Mouse (Mus musculus): ENCODE data around the gene Slc2a3. TPM values are rescaled to one million over a fixed set of nuclear protein-coding genes. Genes with fewer than 3 reads are reported as not detected.
A peak's percentile ranks its signal among the peaks of the same experiment; 100 is the strongest.
"Not testable (repeated sequence)": the region's sequence is repeated elsewhere in the genome, so short reads cannot be mapped to it uniquely, and the experiment has no call there.

The Slc2a3 gene
- polyA plus RNA-seq, 1 experiment from 2014 or later, result 40.1 TPM

DNA sequence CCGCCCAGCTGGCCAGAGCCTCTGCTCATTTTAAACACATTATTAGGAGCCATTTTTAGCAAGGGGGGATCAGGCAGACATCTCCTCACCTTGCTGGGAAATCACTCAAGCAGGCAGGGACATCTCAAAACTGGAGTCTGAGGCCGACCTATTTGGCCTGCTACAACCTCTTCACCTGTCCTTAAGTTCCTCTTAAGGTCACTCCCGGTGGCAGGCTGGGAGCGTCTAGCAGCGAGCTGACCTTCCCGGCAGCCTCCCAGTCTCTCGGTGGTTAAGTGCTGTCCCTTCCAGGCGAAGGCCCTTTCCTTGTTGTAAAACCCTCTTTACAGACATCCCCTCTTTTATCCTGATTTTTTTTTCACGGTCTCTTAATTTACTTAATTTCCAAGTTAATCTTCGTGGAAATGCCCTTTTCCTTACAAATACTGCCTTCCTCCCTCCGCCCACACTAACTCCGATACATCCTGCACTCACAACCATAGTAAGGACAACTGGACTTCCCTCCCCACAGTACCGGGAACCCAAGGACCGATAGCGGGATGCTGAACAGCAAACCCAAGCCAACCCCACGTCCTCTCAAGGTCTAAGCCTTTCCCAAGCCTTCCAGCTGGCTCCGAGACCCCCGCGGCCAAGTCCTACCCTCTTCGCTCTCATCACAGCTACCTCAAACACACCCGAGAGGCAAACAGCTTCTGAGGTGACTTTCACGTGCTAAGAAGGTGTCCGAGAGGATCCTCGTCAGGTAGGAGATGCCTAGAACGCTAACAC is 59.8 kb downstream of the Slc2a3 start:
- Histone ChIP-seq H3K27me3 (ENCODE audit: control insufficient read depth, insufficient read depth, low read length) (peaks cover 34% of the 10 kb centered on the region), H3K4me2 (replicated peaks) (peak overlapping the region; percentile 72), H3K9me3 (ENCODE audit: control insufficient read depth, low read length) (no peaks in the 10 kb centered on the region), H3K27ac (peak overlapping the region; percentile 9), H3K4me1 (replicated peaks; ENCODE audit: control insufficient read depth, insufficient read depth, low read length) (peaks cover 7% of the 10 kb centered on the region; the same call in 1 of the 2 replicates), H3K9ac (peak overlapping the region; percentile 60), H3K4me3 (replicated peaks; ENCODE audit: low read length) (peak overlapping the region; percentile 58), H3K36me3 (replicated peaks; ENCODE audit: control insufficient read depth, insufficient read depth) (0 out of 2 replicates have a peak, but pooled peaks cover 16% of the 10 kb centered on the region)
- 2% methylated on average over 25 of the region's 25 CpGs for WGBS
- DNase-seq (ENCODE audit: low spot score) (no peak), ATAC-seq (ENCODE audit: low FRiP score) (peak; percentile 11; the same call in 1 of the 2 replicates)

GRCm38 (mm10) chr6:122739952-122740351 is 61.5 kb downstream of the Slc2a3 start:
- no peak overlapping the region for H3K27ac ChIP-seq
- 12% methylated on average over 8 of the region's 8 CpGs for WGBS
- peak overlapping the region; percentile 58; the same call in 1 of the 2 replicates for H3K4me3 ChIP-seq (replicated peaks; ENCODE audit: low read length)
- H3K36me3 ChIP-seq (replicated peaks; ENCODE audit: control insufficient read depth, insufficient read depth), result peaks cover 28% of the 10 kb centered on the region
- no peaks in the 10 kb centered on the region for H3K9me3 ChIP-seq (ENCODE audit: control insufficient read depth, low read length)
- peaks cover 7% of the 10 kb centered on the region; the same call in 1 of the 2 replicates for H3K4me1 ChIP-seq (replicated peaks; ENCODE audit: control insufficient read depth, insufficient read depth, low read length)
- H3K9ac ChIP-seq, result peak overlapping the region; percentile 16; the same call in 1 of the 2 replicates
- DNase-seq (ENCODE audit: low spot score), result peak; percentile 77
- H3K4me2 ChIP-seq (replicated peaks), result peak overlapping the region; percentile 72
- peaks cover 25% of the 10 kb centered on the region for H3K27me3 ChIP-seq (ENCODE audit: control insufficient read depth, insufficient read depth, low read length)
- ATAC-seq (ENCODE audit: low FRiP score), result peak; percentile 29; the same call in 1 of the 2 replicates

GRCm38 (mm10) chr6:122719942-122720341 is 81.5 kb downstream of the Slc2a3 start:
- WGBS, result 29% methylated on average over 2 of the region's 2 CpGs
- Histone ChIP-seq H3K4me3 (replicated peaks; ENCODE audit: low read length) (no peak overlapping the region), H3K27me3 (ENCODE audit: control insufficient read depth, insufficient read depth, low read length) (no peaks in the 10 kb centered on the region), H3K4me2 (replicated peaks) (no peak overlapping the region), H3K9me3 (ENCODE audit: control insufficient read depth, low read length) (no peaks in the 10 kb centered on the region), H3K4me1 (replicated peaks; ENCODE audit: control insufficient read depth, insufficient read depth, low read length) (peaks cover 6% of the 10 kb centered on the region; the same call in 1 of the 2 replicates), H3K27ac (no peak overlapping the region), H3K36me3 (replicated peaks; ENCODE audit: control insufficient read depth, insufficient read depth) (no peaks in the 10 kb centered on the region), H3K9ac (no peak overlapping the region)
- DNase-seq (ENCODE audit: low spot score), result peak; percentile 70
- no peak for ATAC-seq (ENCODE audit: low FRiP score)

DNA sequence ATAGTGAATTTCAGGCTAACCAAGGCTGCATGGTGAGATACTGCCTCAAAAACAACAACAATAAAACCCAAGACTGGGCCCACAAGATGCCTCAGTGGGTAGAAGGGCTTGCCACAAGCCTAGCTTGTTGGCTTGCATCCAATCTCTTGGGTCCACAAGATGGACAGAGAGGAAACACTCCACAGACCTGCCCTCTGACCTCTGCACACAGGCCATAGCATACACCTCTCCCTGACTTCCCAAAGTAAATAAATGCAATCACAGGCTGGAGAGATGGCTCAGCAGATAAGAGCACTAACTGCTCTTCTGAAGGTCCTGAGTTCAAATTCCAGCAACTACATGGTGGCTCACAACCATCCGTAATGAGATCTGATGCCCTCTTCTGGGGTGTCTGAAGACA is 83.2 kb downstream of the Slc2a3 start:
- ATAC-seq (ENCODE audit: low FRiP score); H3K4me3 ChIP-seq (replicated peaks; ENCODE audit: low read length); H3K4me1 ChIP-seq (replicated peaks; ENCODE audit: control insufficient read depth, insufficient read depth, low read length); H3K9ac ChIP-seq; H3K27me3 ChIP-seq (ENCODE audit: control insufficient read depth, insufficient read depth, low read length); H3K27ac ChIP-seq; DNase-seq (ENCODE audit: low spot score); H3K36me3 ChIP-seq (replicated peaks; ENCODE audit: control insufficient read depth, insufficient read depth); H3K9me3 ChIP-seq (ENCODE audit: control insufficient read depth, low read length); H3K4me2 ChIP-seq (replicated peaks): not testable (repeated sequence)
- WGBS, result 95% methylated on average over 1 of the region's 1 CpGs

GRCm38 (mm10) chr6:122715886-122716285 is 85.6 kb downstream of the Slc2a3 start:
- Histone ChIP-seq H3K4me3 (replicated peaks; ENCODE audit: low read length) (no peak overlapping the region), H3K36me3 (replicated peaks; ENCODE audit: control insufficient read depth, insufficient read depth) (no peaks in the 10 kb centered on the region), H3K4me2 (replicated peaks) (no peak overlapping the region), H3K9ac (no peak overlapping the region), H3K4me1 (replicated peaks; ENCODE audit: control insufficient read depth, insufficient read depth, low read length) (peaks cover 6% of the 10 kb centered on the region; the same call in 1 of the 2 replicates), H3K27me3 (ENCODE audit: control insufficient read depth, insufficient read depth, low read length) (no peaks in the 10 kb centered on the region), H3K9me3 (ENCODE audit: control insufficient read depth, low read length) (no peaks in the 10 kb centered on the region), H3K27ac (no peak overlapping the region)
- no peak for DNase-seq (ENCODE audit: low spot score)
- no peak for ATAC-seq (ENCODE audit: low FRiP score)
- WGBS, result 2% methylated on average over 4 of the region's 4 CpGs

GRCm38 (mm10) chr6:122714707-122715365 is 86.6 kb downstream of the Slc2a3 start:
- H3K4me1 ChIP-seq (replicated peaks; ENCODE audit: control insufficient read depth, insufficient read depth, low read length), result peaks cover 6% of the 10 kb centered on the region; the same call in 1 of the 2 replicates
- H3K9me3 ChIP-seq (ENCODE audit: control insufficient read depth, low read length), result no peaks in the 10 kb centered on the region
- H3K27ac ChIP-seq, result no peak overlapping the region
- no peak overlapping the region for H3K9ac ChIP-seq
- H3K36me3 ChIP-seq (replicated peaks; ENCODE audit: control insufficient read depth, insufficient read depth), result no peaks in the 10 kb centered on the region
- no peak overlapping the region for H3K4me2 ChIP-seq (replicated peaks)
- DNase-seq (ENCODE audit: low spot score), result no peak
- H3K27me3 ChIP-seq (ENCODE audit: control insufficient read depth, insufficient read depth, low read length), result no peaks in the 10 kb centered on the region
- no peak overlapping the region for H3K4me3 ChIP-seq (replicated peaks; ENCODE audit: low read length)
- no peak for ATAC-seq (ENCODE audit: low FRiP score)
- WGBS, result 56% methylated on average over 7 of the region's 7 CpGs

DNA sequence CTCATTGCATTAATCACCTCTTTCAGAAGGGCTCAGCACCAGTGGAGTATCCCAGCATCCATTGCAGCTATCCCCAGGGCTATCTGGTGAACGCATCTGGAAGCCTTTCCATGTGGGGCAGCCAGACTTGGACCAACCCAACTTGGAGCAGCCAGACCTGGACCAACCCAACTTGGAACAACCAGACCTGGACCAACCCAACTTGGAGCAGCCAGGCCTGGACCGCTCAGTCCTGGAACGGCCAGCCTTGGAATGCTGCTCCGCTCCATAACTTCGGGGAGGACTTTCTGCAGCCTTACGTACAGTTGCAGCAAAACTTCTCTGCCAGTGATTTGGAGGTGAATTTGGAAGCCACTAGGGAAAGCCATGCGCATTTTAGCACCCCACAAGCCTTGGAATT is 88.3 kb downstream of the Slc2a3 start:
- ATAC-seq (ENCODE audit: low FRiP score); H3K4me2 ChIP-seq (replicated peaks); H3K9me3 ChIP-seq (ENCODE audit: control insufficient read depth, low read length); H3K4me3 ChIP-seq (replicated peaks; ENCODE audit: low read length); H3K4me1 ChIP-seq (replicated peaks; ENCODE audit: control insufficient read depth, insufficient read depth, low read length); H3K27me3 ChIP-seq (ENCODE audit: control insufficient read depth, insufficient read depth, low read length); H3K27ac ChIP-seq; H3K9ac ChIP-seq; H3K36me3 ChIP-seq (replicated peaks; ENCODE audit: control insufficient read depth, insufficient read depth); DNase-seq (ENCODE audit: low spot score): not testable (repeated sequence)
- 94% methylated on average over 7 of the region's 7 CpGs for WGBS

GRCm38 (mm10) chr6:122711455-122711854 is 90.0 kb downstream of the Slc2a3 start:
- no peak for ATAC-seq (ENCODE audit: low FRiP score)
- Histone ChIP-seq H3K27ac (no peak overlapping the region), H3K27me3 (ENCODE audit: control insufficient read depth, insufficient read depth, low read length) (peaks cover 10% of the 10 kb centered on the region; the same call in 1 of the 2 replicates), H3K4me2 (replicated peaks) (no peak overlapping the region), H3K9me3 (ENCODE audit: control insufficient read depth, low read length) (no peaks in the 10 kb centered on the region), H3K4me1 (replicated peaks; ENCODE audit: control insufficient read depth, insufficient read depth, low read length) (peaks cover 6% of the 10 kb centered on the region; the same call in 1 of the 2 replicates), H3K9ac (no peak overlapping the region), H3K36me3 (replicated peaks; ENCODE audit: control insufficient read depth, insufficient read depth) (no peaks in the 10 kb centered on the region), H3K4me3 (replicated peaks; ENCODE audit: low read length) (no peak overlapping the region)
- DNase-seq (ENCODE audit: low spot score), result no peak
- 81% methylated on average over 2 of the region's 2 CpGs for WGBS

GRCm38 (mm10) chr6:122708826-122709225 is 92.6 kb downstream of the Slc2a3 start:
- 77% methylated on average over 4 of the region's 4 CpGs for WGBS
- no peak for DNase-seq (ENCODE audit: low spot score)
- ATAC-seq (ENCODE audit: low FRiP score), result no peak

More at GRCm38 (mm10) chr6:122708826-122709225, 92.6 kb downstream of the Slc2a3 start:
- Histone ChIP-seq H3K27me3 (ENCODE audit: control insufficient read depth, insufficient read depth, low read length) (peaks cover 11% of the 10 kb centered on the region; the same call in 1 of the 2 replicates), H3K4me2 (replicated peaks) (no peak overlapping the region), H3K4me3 (replicated peaks; ENCODE audit: low read length) (no peak overlapping the region), H3K9me3 (ENCODE audit: control insufficient read depth, low read length) (no peaks in the 10 kb centered on the region), H3K27ac (no peak overlapping the region), H3K4me1 (replicated peaks; ENCODE audit: control insufficient read depth, insufficient read depth, low read length) (no peaks in the 10 kb centered on the region), H3K9ac (no peak overlapping the region), H3K36me3 (replicated peaks; ENCODE audit: control insufficient read depth, insufficient read depth) (no peaks in the 10 kb centered on the region)

Measured in hindbrain, embryonic 14.5 days (tissue).